ENCODE assay signal across 10 mouse cellular contexts in genomic region chr2:21245477-21246102, GRCm38 (mm10). TPM values are rescaled to one million over a fixed set of nuclear protein-coding genes. Genes with fewer than 3 reads are reported as not detected.
A peak's percentile ranks its signal among the peaks of the same experiment; 100 is the strongest.
DNase-seq lines count a peak whose midpoint lies in the region; ATAC-seq lines count a peak whose summit lies in the region.
"Had no signal": no experiment of that assay in that cellular context is flagged by ENCODE, and none has a peak within 500 bp of the region (broad histone marks: within the 10 kb centered on the region; RNA-seq: fewer than 3 reads in every experiment).

No protein-coding gene starts in this region.

- H3K4me1 ChIP-seq in kidney, embryonic 14.5 days (ENCODE audit: control insufficient read depth, insufficient read depth, low read length): no peaks in the 10 kb centered on the region
- H3K4me1 ChIP-seq in stomach, embryonic 16.5 days (ENCODE audit: control insufficient read depth, insufficient read depth, low read length): no peaks in the 10 kb centered on the region

- H3K9me3 ChIP-seq in kidney, embryonic 14.5 days (ENCODE audit: control insufficient read depth, low read length): no peaks in the 10 kb centered on the region
- H3K9me3 ChIP-seq in stomach, embryonic 16.5 days (replicated peaks; ENCODE audit: control insufficient read depth, low read length): no peaks in the 10 kb centered on the region

- H3K9ac ChIP-seq in kidney, embryonic 14.5 days (ENCODE audit: low read depth, low read length): no peak overlapping the region
- H3K9ac ChIP-seq in stomach, embryonic 16.5 days (ENCODE audit: low read length): no peak overlapping the region
- H3K9ac ChIP-seq: hindbrain, embryonic 14.5 days had no signal

- H3K4me3 ChIP-seq in kidney, embryonic 14.5 days (ENCODE audit: low read length): no peak overlapping the region
- H3K4me3 ChIP-seq in stomach, embryonic 16.5 days (replicated peaks; ENCODE audit: low read length): no peak overlapping the region

- ATAC-seq in kidney, embryonic 14.5 days (ENCODE audit: low FRiP score, low TSS enrichment): no peak
- ATAC-seq in stomach, embryonic 16.5 days (ENCODE audit: insufficient read depth, low FRiP score): peak; percentile 44; the same call in 1 of the 2 replicates

- H3K27ac ChIP-seq in kidney, embryonic 14.5 days (ENCODE audit: low read depth, low read length): no peak overlapping the region
- no peak overlapping the region for H3K27ac ChIP-seq in stomach, embryonic 16.5 days (ENCODE audit: low read length)
- H3K27ac ChIP-seq: hindbrain, embryonic 14.5 days had no signal

- peak; percentile 29 for DNase-seq in kidney, adult 11 months
- DNase-seq in kidney, adult 18-20 months: peak; percentile 15
- DNase-seq in kidney, postnatal 36 days: peak; percentile 34 to 52
- DNase-seq in frontal cortex, adult 2 months (ENCODE audit: extremely low spot score in 1 of 2, low spot score in 1 of 2): no peak
- no peak for DNase-seq in adrenal gland, postnatal 36 days

- H3K4me2 ChIP-seq in kidney, embryonic 14.5 days (replicated peaks; ENCODE audit: low read depth, low read length): no peak overlapping the region
- H3K4me2 ChIP-seq in stomach, embryonic 16.5 days (ENCODE audit: low read depth, low read length): no peak overlapping the region
- H3K4me2 ChIP-seq: hindbrain, embryonic 14.5 days had no signal

- 68% methylated on average over 2 of the region's 2 CpGs for WGBS in kidney, embryonic 14.5 days
- WGBS in stomach, embryonic 16.5 days: 60% methylated on average over 2 of the region's 2 CpGs

- H3K36me3 ChIP-seq in kidney, embryonic 14.5 days (ENCODE audit: control insufficient read depth, insufficient read depth, low read length): no peaks in the 10 kb centered on the region
- H3K36me3 ChIP-seq in stomach, embryonic 16.5 days (ENCODE audit: control insufficient read depth, insufficient read depth, low read length): no peaks in the 10 kb centered on the region

- no peaks in the 10 kb centered on the region for H3K27me3 ChIP-seq in kidney, embryonic 14.5 days (ENCODE audit: control insufficient read depth, insufficient read depth, low read length)
- H3K27me3 ChIP-seq in stomach, embryonic 16.5 days (ENCODE audit: control insufficient read depth, insufficient read depth, low read length): no peaks in the 10 kb centered on the region

RNA-seq across cellular contexts. Expression of gene Thnsl1, which starts 40.1 kb away (rescaled TPM):
- polyA plus RNA-seq in kidney, embryonic 14.5 days (2014; fragmentation: Nextera tagmentation; extraction: Ambion mirVana): 5.2 and 8.8 TPM in 2 replicates
- polyA plus RNA-seq in stomach, embryonic 16.5 days (2015; fragmentation: Nextera tagmentation; extraction: Ambion mirVana): 7.6 and 8.0 TPM in 2 replicates
- polyA plus RNA-seq in frontal cortex, adult 2 months (2012; rRNA removed): 13.1 and 14.9 TPM in 2 replicates
- 1 to 10 TPM; 4.6 to 8.9 TPM for total RNA-seq in adrenal gland, postnatal 36 days (2021)

RNA-seq across cellular contexts. Expression of gene Enkur, which starts 40.4 kb away (rescaled TPM):
- 0.35 and 0.59 TPM in 2 replicates for polyA plus RNA-seq in kidney, embryonic 14.5 days (2014; fragmentation: Nextera tagmentation; extraction: Ambion mirVana)
- polyA plus RNA-seq in stomach, embryonic 16.5 days (2015; fragmentation: Nextera tagmentation; extraction: Ambion mirVana): 1.1 and 1.5 TPM in 2 replicates
- polyA plus RNA-seq in frontal cortex, adult 2 months (2012; rRNA removed): 3.7 and 4.1 TPM in 2 replicates
- total RNA-seq in adrenal gland, postnatal 36 days (2021): under 1 TPM; 0.63 TPM
- total RNA-seq: megakaryocyte-erythroid progenitor cell, adult 5-6 weeks had no signal
- polyA plus RNA-seq: limb, embryonic 11.5 days had no signal

Comparison
In these comparisons a context has a peak if more than half of its experiments do, and no peak if none do; other contexts are left out.
1. DNase-seq: peak in kidney, adult 11 months (single experiment), kidney, adult 18-20 months (single experiment) and kidney, postnatal 36 days (2 of 2); none in frontal cortex, adult 2 months (0 of 2) and adrenal gland, postnatal 36 days (0 of 2).